Mouse (Mus musculus): ENCODE data around the gene Gnai2. TPM values are rescaled to one million over a fixed set of nuclear protein-coding genes. Genes with fewer than 3 reads are reported as not detected.

The Gnai2 gene
- polyA plus RNA-seq, 1 experiment from 2014 or later = 457 TPM

DNA sequence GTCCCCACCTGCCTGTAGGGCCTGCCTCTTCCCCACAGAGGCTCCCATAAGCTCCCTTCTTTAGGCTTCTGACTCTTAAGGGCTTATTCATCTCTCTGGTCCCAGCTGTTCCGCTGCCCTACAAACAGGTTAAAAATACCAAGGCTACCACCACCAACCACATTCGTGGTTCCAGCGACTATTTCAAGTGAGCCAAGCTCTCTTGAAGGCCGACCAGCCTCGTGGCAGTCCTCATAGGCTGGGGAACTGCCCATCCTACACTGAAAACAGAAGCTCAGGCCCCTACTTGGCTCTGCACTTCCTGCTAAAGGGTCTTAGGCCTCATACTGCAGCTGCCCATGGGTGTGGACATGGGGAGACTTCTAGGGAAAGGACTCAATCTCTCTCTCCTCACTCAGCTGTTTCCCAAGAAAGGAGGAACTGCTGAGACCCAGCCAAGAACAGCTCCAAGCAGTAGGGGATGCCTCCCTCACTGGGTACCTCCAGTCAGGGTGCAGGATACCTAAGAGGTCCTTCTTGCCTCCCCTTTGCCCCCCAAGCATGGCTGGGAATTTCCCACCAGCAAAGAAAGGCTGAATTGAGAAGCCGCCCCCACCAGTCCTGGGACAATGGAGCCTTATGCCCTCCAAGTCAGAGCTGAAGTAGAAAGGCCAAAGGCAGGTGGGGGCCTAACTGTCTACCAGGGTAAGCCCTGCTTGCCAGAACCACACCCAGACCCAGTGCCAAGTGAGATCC, 23.5 kb downstream of the Gnai2 start:
- Histone ChIP-seq H3K27ac (ENCODE audit: low read length) (peak overlapping the region; percentile 94), H3K9me3 (ENCODE audit: control insufficient read depth, low read length) (no peaks in the 10 kb centered on the region), H3K4me2 (ENCODE audit: low read depth, low read length) (peak overlapping the region; percentile 86), H3K4me3 (ENCODE audit: low read length) (peak overlapping the region; percentile 48; the same call in 1 of the 2 replicates), H3K9ac (ENCODE audit: low read length) (peak overlapping the region; percentile 73), H3K27me3 (ENCODE audit: control insufficient read depth, insufficient read depth, low read depth, low read length) (no peaks in the 10 kb centered on the region), H3K4me1 (replicated peaks; ENCODE audit: control insufficient read depth, insufficient read depth, low read length) (peaks cover 40% of the 10 kb centered on the region), H3K36me3 (ENCODE audit: control insufficient read depth, insufficient read depth, low read length) (peaks cover 21% of the 10 kb centered on the region)
- 40% methylated on average over 6 of the region's 6 CpGs for WGBS
- no peak for ATAC-seq (ENCODE audit: low read depth)

DNA sequence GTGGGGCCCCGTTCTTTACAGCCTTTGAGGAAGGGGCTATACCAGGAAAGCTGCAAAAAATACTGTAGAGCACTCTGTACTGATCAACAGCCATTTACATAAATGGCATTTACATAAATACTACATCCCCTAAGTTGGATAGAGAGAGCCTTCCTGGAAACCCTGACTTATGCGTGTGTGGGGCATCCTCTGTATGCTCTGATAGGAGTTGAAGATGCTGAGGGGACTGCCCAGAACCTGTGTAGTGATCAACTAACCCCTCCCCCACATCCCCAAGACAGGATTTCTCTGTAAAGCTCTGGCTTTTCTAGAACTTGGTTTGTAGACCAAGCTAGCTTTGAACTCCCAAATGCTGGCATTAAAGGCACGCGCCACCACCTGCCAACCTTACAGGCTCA, 25.7 kb downstream of the Gnai2 start:
- H3K9me3 ChIP-seq (ENCODE audit: control insufficient read depth, low read length) = no peaks in the 10 kb centered on the region
- no peak overlapping the region for H3K4me2 ChIP-seq (ENCODE audit: low read depth, low read length)
- no peak for ATAC-seq (ENCODE audit: low read depth)
- no peak overlapping the region for H3K27ac ChIP-seq (ENCODE audit: low read length)
- peaks cover 49% of the 10 kb centered on the region for H3K4me1 ChIP-seq (replicated peaks; ENCODE audit: control insufficient read depth, insufficient read depth, low read length)
- H3K4me3 ChIP-seq (ENCODE audit: low read length) = no peak overlapping the region
- 63% methylated on average over 4 of the region's 4 CpGs for WGBS
- H3K36me3 ChIP-seq (ENCODE audit: control insufficient read depth, insufficient read depth, low read length) = peaks cover under 1% of the 10 kb centered on the region; the same call in 1 of the 2 replicates
- H3K9ac ChIP-seq (ENCODE audit: low read length) = no peak overlapping the region
- H3K27me3 ChIP-seq (ENCODE audit: control insufficient read depth, insufficient read depth, low read depth, low read length) = no peaks in the 10 kb centered on the region

DNA sequence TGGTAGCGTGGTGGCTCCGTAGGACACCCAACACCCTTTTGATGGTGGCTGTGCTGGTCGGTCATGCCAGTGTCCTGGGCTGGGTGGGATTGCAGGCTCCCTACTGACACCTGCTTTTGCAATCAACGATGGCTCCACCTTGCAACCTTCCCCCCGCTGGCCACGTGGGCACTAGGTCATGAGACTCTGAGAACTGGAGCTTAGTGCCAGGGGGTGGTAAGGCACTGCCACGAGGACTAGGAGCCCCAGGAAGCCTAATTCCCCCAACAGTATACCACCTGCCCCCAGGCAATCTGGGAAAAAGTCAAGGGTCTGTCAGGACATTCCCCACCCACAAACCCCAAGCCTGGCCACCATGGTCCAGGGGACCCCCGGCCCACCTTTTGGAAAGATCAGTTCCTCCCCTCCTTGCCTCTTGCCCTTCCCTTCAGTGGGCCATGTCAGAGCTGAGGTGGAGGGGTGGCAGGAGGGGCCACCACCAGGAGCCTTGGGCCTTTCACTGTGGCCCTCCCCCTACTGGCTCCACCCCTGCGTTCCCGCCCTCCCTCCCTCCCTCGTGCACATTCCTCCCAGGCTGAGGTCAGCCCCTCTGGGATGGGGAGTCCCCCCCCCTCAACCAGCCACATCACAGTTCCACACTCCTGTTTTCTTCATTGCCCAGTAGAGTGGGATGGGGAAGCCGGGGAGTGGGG, 26.3 kb downstream of the Gnai2 start, which contains the start of gene Sema3b:
Gene Sema3b (minus strand): TSS at position 489 of the 692 bp plus-strand sequence.
- Histone ChIP-seq H3K36me3 (ENCODE audit: control insufficient read depth, insufficient read depth, low read length) (no peaks in the 10 kb centered on the region), H3K4me3 (ENCODE audit: low read length) (no peak within 1 kb of the TSS), H3K27me3 (ENCODE audit: control insufficient read depth, insufficient read depth, low read depth, low read length) (no peaks in the 10 kb centered on the region), H3K27ac (ENCODE audit: low read length) (peak within 1 kb of the TSS; percentile 36), H3K4me1 (replicated peaks; ENCODE audit: control insufficient read depth, insufficient read depth, low read length) (peaks cover 52% of the 10 kb centered on the region), H3K4me2 (ENCODE audit: low read depth, low read length) (peak within 1 kb of the TSS; percentile 11; the same call in 1 of the 2 replicates), H3K9ac (ENCODE audit: low read length) (peak within 1 kb of the TSS; percentile 24; the same call in 1 of the 2 replicates), H3K9me3 (ENCODE audit: control insufficient read depth, low read length) (no peaks in the 10 kb centered on the region)
- no peak for ATAC-seq (ENCODE audit: low read depth)
- 41% methylated on average over 10 of the region's 12 CpGs for WGBS

DNA sequence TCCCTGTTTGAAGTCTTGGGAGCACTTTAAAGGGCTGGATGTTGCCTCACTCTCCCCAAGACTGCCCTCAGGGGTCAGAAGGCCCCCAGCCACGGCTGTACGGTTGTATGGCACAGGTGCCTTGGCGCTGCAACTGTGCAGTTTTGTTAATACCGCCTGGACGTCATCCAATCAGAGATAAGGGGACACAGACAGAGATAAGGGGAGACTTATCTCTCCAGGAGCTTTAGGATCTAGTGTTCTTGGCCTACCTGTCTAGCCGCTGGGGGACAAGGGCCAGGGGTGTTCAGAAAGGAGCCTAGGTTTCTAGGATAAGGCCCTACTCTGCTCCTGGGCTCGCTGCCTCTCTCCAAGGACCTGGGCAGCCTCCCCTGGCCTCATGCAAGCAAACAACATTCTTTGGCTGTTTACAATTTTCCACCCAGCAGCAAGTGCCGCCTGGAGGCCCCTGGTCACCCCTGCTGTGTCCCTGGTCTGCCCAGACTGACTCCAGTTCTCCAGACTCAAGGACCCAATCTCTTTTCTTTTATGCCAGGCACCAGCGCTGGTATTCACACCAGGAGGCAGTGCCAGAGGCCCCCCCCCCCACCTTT, 27.4 kb downstream of the Gnai2 start:
- no peak for ATAC-seq (ENCODE audit: low read depth)
- 26% methylated on average over 9 of the region's 9 CpGs for WGBS
- no peak overlapping the region for H3K4me3 ChIP-seq (ENCODE audit: low read length)

DNA sequence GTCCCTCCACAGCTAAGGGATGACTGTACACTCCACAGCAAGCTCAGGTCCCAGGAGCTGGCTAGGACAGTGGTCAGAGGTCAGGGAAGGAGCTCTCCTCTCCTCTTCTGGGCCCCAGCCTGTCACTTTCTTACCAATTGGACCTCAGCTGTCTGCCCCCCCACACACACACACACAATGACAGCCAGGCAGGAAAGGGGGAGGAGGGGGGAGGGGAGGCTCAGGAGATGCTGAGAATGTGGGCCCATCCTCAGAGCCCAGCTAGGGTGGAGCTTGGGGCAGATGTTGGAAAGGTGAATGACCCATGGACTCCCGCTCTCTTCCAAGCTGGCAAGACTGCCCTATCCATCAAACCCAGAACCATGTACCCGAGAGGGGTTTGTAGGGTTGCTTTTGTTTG, 28.1 kb downstream of the Gnai2 start:
- Histone ChIP-seq H3K36me3 (ENCODE audit: control insufficient read depth, insufficient read depth, low read length) (no peaks in the 10 kb centered on the region), H3K9ac (ENCODE audit: low read length) (peak overlapping the region; percentile 16), H3K4me3 (ENCODE audit: low read length) (peak overlapping the region; percentile 26), H3K27me3 (ENCODE audit: control insufficient read depth, insufficient read depth, low read depth, low read length) (no peaks in the 10 kb centered on the region), H3K4me1 (replicated peaks; ENCODE audit: control insufficient read depth, insufficient read depth, low read length) (peaks cover 45% of the 10 kb centered on the region), H3K9me3 (ENCODE audit: control insufficient read depth, low read length) (no peaks in the 10 kb centered on the region), H3K4me2 (ENCODE audit: low read depth, low read length) (peak overlapping the region; percentile 12; the same call in 1 of the 2 replicates), H3K27ac (ENCODE audit: low read length) (peak overlapping the region; percentile 36)
- 58% methylated on average over 2 of the region's 2 CpGs for WGBS
- no peak for ATAC-seq (ENCODE audit: low read depth)

More for the DNA sequence above, 27.4 kb downstream of the Gnai2 start:
- H3K27ac ChIP-seq (ENCODE audit: low read length) = peak overlapping the region; percentile 36
- H3K9me3 ChIP-seq (ENCODE audit: control insufficient read depth, low read length) = no peaks in the 10 kb centered on the region
- peaks cover 49% of the 10 kb centered on the region for H3K4me1 ChIP-seq (replicated peaks; ENCODE audit: control insufficient read depth, insufficient read depth, low read length)
- H3K27me3 ChIP-seq (ENCODE audit: control insufficient read depth, insufficient read depth, low read depth, low read length) = no peaks in the 10 kb centered on the region
- H3K4me2 ChIP-seq (ENCODE audit: low read depth, low read length) = no peak overlapping the region
- no peak overlapping the region for H3K9ac ChIP-seq (ENCODE audit: low read length)
- H3K36me3 ChIP-seq (ENCODE audit: control insufficient read depth, insufficient read depth, low read length) = no peaks in the 10 kb centered on the region

DNA sequence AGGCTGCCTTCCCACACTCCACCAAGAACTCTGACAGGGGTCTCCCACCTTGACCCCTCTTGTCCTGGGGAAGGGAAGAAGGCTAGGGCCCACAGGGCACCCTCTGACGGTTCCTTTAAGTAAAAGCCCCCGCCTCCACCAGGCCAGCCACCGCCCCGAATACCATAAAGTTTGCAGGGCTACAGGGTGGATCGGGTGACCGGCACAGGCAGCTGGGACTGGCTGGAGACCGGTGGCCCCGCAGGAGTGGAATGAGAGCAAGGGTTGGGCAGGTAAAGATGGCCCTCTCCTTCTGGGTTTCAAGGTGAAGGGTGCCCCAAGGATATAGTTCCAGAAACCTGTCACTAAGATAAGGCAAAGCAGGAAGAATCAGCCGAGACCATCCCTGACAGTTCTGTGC, 28.6 kb downstream of the Gnai2 start:
- Histone ChIP-seq H3K9me3 (ENCODE audit: control insufficient read depth, low read length) (no peaks in the 10 kb centered on the region), H3K9ac (ENCODE audit: low read length) (peak overlapping the region; percentile 16), H3K4me1 (replicated peaks; ENCODE audit: control insufficient read depth, insufficient read depth, low read length) (peaks cover 41% of the 10 kb centered on the region), H3K36me3 (ENCODE audit: control insufficient read depth, insufficient read depth, low read length) (no peaks in the 10 kb centered on the region), H3K27me3 (ENCODE audit: control insufficient read depth, insufficient read depth, low read depth, low read length) (no peaks in the 10 kb centered on the region), H3K4me2 (ENCODE audit: low read depth, low read length) (peak overlapping the region; percentile 12; the same call in 1 of the 2 replicates), H3K4me3 (ENCODE audit: low read length) (peak overlapping the region; percentile 26), H3K27ac (ENCODE audit: low read length) (peak overlapping the region; percentile 36)
- 9% methylated on average over 9 of the region's 9 CpGs for WGBS
- no peak for ATAC-seq (ENCODE audit: low read depth)

DNA sequence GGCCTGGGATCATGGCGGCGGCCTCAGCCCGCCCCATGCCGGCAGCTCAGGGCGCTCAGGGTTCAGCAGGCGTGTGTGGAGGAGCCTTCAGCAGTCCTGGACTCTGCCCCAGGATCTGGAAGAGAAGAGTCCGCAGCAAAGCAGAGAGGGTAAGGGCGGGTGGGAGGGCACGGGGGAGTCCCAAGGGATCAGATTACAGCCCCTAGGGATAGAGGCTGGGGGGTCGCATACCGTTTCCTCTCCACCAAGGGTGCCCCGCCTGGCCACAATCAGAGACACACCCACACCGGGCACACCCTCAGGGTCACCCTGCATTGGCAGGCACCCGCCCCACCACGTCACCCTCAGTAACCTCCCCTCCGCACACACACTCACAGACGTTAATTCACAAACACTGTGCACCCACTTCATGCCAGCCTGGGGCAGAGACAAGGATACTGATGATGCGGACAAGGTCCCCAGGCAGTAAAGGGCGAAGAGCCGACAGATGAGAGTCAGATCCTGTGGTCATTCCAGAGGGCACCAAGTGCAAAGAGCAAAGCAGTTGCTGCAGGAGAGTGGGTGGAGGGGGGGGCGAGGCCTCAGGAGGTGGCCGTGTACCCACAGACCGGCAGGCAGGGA, 30.0 kb downstream of the Gnai2 start:
- Histone ChIP-seq H3K9ac (ENCODE audit: low read length) (peak overlapping the region; percentile 60), H3K4me2 (ENCODE audit: low read depth, low read length) (peak overlapping the region; percentile 44), H3K4me1 (replicated peaks; ENCODE audit: control insufficient read depth, insufficient read depth, low read length) (peaks cover 35% of the 10 kb centered on the region), H3K27ac (ENCODE audit: low read length) (peak overlapping the region; percentile 81), H3K9me3 (ENCODE audit: control insufficient read depth, low read length) (no peaks in the 10 kb centered on the region), H3K36me3 (ENCODE audit: control insufficient read depth, insufficient read depth, low read length) (no peaks in the 10 kb centered on the region), H3K4me3 (ENCODE audit: low read length) (peak overlapping the region; percentile 29), H3K27me3 (ENCODE audit: control insufficient read depth, insufficient read depth, low read depth, low read length) (no peaks in the 10 kb centered on the region)
- 33% methylated on average over 18 of the region's 23 CpGs for WGBS
- peak; percentile 42 for ATAC-seq (ENCODE audit: low read depth)

DNA sequence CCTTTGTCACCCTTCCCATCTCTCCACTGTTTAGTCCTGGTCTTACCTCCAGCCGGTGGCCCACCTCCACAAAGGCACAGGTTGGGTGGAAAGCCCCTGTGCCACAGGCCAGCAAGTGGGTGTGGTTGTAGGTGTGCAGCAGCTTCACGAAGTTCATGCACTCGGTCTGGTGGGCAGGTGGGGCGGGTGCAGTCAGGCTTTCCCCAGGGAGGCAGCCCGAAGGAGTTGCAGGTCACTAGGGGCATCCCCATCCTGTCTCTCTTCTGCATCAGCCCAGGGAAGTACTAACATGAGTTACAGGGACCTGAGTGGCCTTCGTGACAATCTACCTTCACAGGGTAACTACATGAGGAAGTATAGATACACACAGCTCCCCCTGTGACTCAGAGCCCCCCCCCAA, 31.9 kb downstream of the Gnai2 start:
- Histone ChIP-seq H3K9ac (ENCODE audit: low read length) (no peak overlapping the region), H3K4me2 (ENCODE audit: low read depth, low read length) (no peak overlapping the region), H3K4me3 (ENCODE audit: low read length) (no peak overlapping the region), H3K27me3 (ENCODE audit: control insufficient read depth, insufficient read depth, low read depth, low read length) (no peaks in the 10 kb centered on the region), H3K9me3 (ENCODE audit: control insufficient read depth, low read length) (no peaks in the 10 kb centered on the region), H3K4me1 (replicated peaks; ENCODE audit: control insufficient read depth, insufficient read depth, low read length) (peaks cover 24% of the 10 kb centered on the region), H3K27ac (ENCODE audit: low read length) (no peak overlapping the region), H3K36me3 (ENCODE audit: control insufficient read depth, insufficient read depth, low read length) (no peaks in the 10 kb centered on the region)
- WGBS = 75% methylated on average over 6 of the region's 6 CpGs
- ATAC-seq (ENCODE audit: low read depth) = no peak
